Mouse (Mus musculus) G1E (cell line): ENCODE data around the gene Dock8. TPM values are rescaled to one million over a fixed set of nuclear protein-coding genes. Genes with fewer than 3 reads are reported as not detected.

Experiments
- ATAC-seq: 2 replicates; pipeline ENCODE4 v1.8.0; 2016; ENCODE audit warnings: mild to moderate bottlenecking; ENCODE audit not compliant: insufficient number of reproducible peaks, poor library complexity, low FRiP score, severe bottlenecking; ENCODE audit errors: extremely low read depth
- DNase-seq: peaks from one replicate; pipeline ENCODE4 v3.0.0; 2012; ENCODE audit warnings: low spot score
- H3K27me3 ChIP-seq: 2 replicates; pipeline ENCODE4 v1.6.1; 2012; ENCODE audit warnings: mild to moderate bottlenecking, low read length, inconsistent platforms; ENCODE audit not compliant: insufficient read depth
- H3K36me3 ChIP-seq: replicated peaks from 2 replicates; pipeline ENCODE3; 2012; ENCODE audit warnings: mild to moderate bottlenecking, inconsistent platforms
- H3K4me1 ChIP-seq: 2 replicates; pipeline ENCODE4 v1.6.1; 2012; ENCODE audit warnings: low read depth, low read length, inconsistent platforms, mixed read lengths; ENCODE audit not compliant: insufficient read depth
- H3K4me3 ChIP-seq: 2 replicates; pipeline ENCODE4 v1.5.1; 2012; ENCODE audit warnings: low read depth, mild to moderate bottlenecking, inconsistent platforms, low read length, moderate library complexity, mixed read lengths
- H3K9me3 ChIP-seq: replicated peaks from 2 replicates; pipeline ENCODE4 v1.6.1; 2012; ENCODE audit warnings: inconsistent platforms
- CTCF ChIP-seq: IDR thresholded peaks from 2 replicates; pipeline ENCODE4 v1.5.1; 2012; ENCODE audit warnings: low read depth, low read length, inconsistent platforms, mixed read lengths
- GATA1 ChIP-seq: IDR thresholded peaks from 2 replicates; pipeline ENCODE4 v1.6.1; 2012; ENCODE audit warnings: borderline replicate concordance, low read length, inconsistent platforms, mixed read lengths
- GATA2 ChIP-seq: IDR thresholded peaks from 2 replicates; pipeline ENCODE4 v1.6.1; 2012; ENCODE audit warnings: low read depth, low read length, inconsistent platforms, borderline replicate concordance
- POLR2AphosphoS5 ChIP-seq: IDR thresholded peaks from 2 replicates; pipeline ENCODE4 v1.6.1; 2012; ENCODE audit warnings: low read depth, low read length, inconsistent platforms; ENCODE audit not compliant: insufficient replicate concordance
- TAL1 ChIP-seq: conservative IDR thresholded peaks from 2 replicates; pipeline ENCODE4 v1.6.1; 2012; ENCODE audit warnings: low read depth, low read length, inconsistent platforms, mixed read lengths
- polyA plus RNA-seq: library from polyadenylated mRNA; stranded (reverse); fragments of >175 nt; gene quantifications from 2 replicates; pipeline ENCODE4 v1.2.3, GENCODE M21; 2012
- total RNA-seq, 2 experiments: library from RNA; stranded (forward) in 1 of 2; stranded (reverse) in 1 of 2; fragments of 200-1000 nt in 1 of 2; fragments of >200 nt in 1 of 2; fragmentation: Nextera tagmentation in 1 of 2; gene quantifications; 2 replicates each; pipeline ENCODE4 v1.2.3; 2014 to 2017

Dock8 gene
- total and polyA plus RNA-seq, 3 experiments = 0.01 to 0.16 TPM; not detected in 1

GRCm38 (mm10) chr19:25132322-25132721 lies 133.0 kb downstream of the Dock8 start:
- Histone ChIP-seq H3K4me1 (no peaks in the 10 kb centered on the region), H3K27me3 (no peaks in the 10 kb centered on the region), H3K9me3 (peaks cover 57% of the 10 kb centered on the region), H3K36me3 (no peaks in the 10 kb centered on the region), H3K4me3 (no peak overlapping the region)
- no peak for DNase-seq
- no peak for ATAC-seq
- TF ChIP-seq GATA2 (no peak), CTCF (no peak), TAL1 (no peak)

- ATAC-seq = no peak
- Histone ChIP-seq H3K27me3 (no peaks in the 10 kb centered on the region), H3K4me1 (no peaks in the 10 kb centered on the region), H3K9me3 (peaks cover 61% of the 10 kb centered on the region), H3K4me3 (no peak overlapping the region), H3K36me3 (no peaks in the 10 kb centered on the region)
- no peak for TF ChIP-seq TAL1
- no peak for TF ChIP-seq GATA2
- no peak for TF ChIP-seq POLR2AphosphoS5
- DNase-seq = no peak
Observed at GRCm38 (mm10) chr19:25133959-25134358, 134.6 kb downstream of the Dock8 start.

GRCm38 (mm10) chr19:25136171-25136570 lies 136.8 kb downstream of the Dock8 start:
- ATAC-seq (no peak), DNase-seq (no peak)
- peaks cover 61% of the 10 kb centered on the region for H3K9me3 ChIP-seq
- no peaks in the 10 kb centered on the region for H3K4me1 ChIP-seq
- no peaks in the 10 kb centered on the region for H3K27me3 ChIP-seq
- H3K4me3 ChIP-seq = no peak overlapping the region
- no peaks in the 10 kb centered on the region for H3K36me3 ChIP-seq
- no peak for TF ChIP-seq TAL1
- no peak for TF ChIP-seq GATA2
- no peak for TF ChIP-seq POLR2AphosphoS5
- no peak for TF ChIP-seq GATA1
- no peak for TF ChIP-seq CTCF

GRCm38 (mm10) chr19:25137907-25138820 lies 138.8 kb downstream of the Dock8 start:
- Histone ChIP-seq H3K4me3 (no peak overlapping the region), H3K27me3 (no peaks in the 10 kb centered on the region), H3K9me3 (peaks cover 62% of the 10 kb centered on the region), H3K36me3 (no peaks in the 10 kb centered on the region), H3K4me1 (no peaks in the 10 kb centered on the region)
- TF ChIP-seq GATA1 = no peak
- ATAC-seq = no peak
- DNase-seq = no peak

GRCm38 (mm10) chr19:25144110-25145028 lies 145.0 kb downstream of the Dock8 start:
- Histone ChIP-seq H3K4me1 (no peaks in the 10 kb centered on the region), H3K4me3 (no peak overlapping the region), H3K9me3 (peaks cover 58% of the 10 kb centered on the region), H3K36me3 (no peaks in the 10 kb centered on the region), H3K27me3 (no peaks in the 10 kb centered on the region)
- ATAC-seq (no peak), DNase-seq (no peak)
- no peak for TF ChIP-seq POLR2AphosphoS5
- TF ChIP-seq GATA2 = no peak
- no peak for TF ChIP-seq CTCF
- TF ChIP-seq GATA1 = no peak
- TF ChIP-seq TAL1 = no peak

GRCm38 (mm10) chr19:25145116-25145515 lies 145.8 kb downstream of the Dock8 start:
- TF ChIP-seq GATA1 (no peak), GATA2 (no peak), POLR2AphosphoS5 (no peak), CTCF (no peak), TAL1 (no peak)
- H3K36me3 ChIP-seq = no peaks in the 10 kb centered on the region

More at GRCm38 (mm10) chr19:25145116-25145515, 145.8 kb downstream of the Dock8 start:
- Histone ChIP-seq H3K4me1 (no peaks in the 10 kb centered on the region), H3K4me3 (no peak overlapping the region), H3K27me3 (no peaks in the 10 kb centered on the region), H3K9me3 (peaks cover 57% of the 10 kb centered on the region)
- no peak for DNase-seq
- ATAC-seq = no peak
